Mouse (Mus musculus) kidney, adult 2 months (tissue): ENCODE data around the gene Atp2b1.

Experiments used
- CTCF ChIP-seq: fragments of 200-500 bp; conservative IDR thresholded peaks from 2 replicates; pipeline ENCODE4 v1.5.1; 2011; ENCODE audit warnings: low read depth, mild to moderate bottlenecking, control low read depth, low read length, moderate library complexity, mixed read lengths; ENCODE audit not compliant: insufficient read depth, insufficient read length
- POLR2A ChIP-seq: fragments of 200-500 bp; IDR thresholded peaks from one replicate; pipeline ENCODE4 v1.6.1; 2011; ENCODE audit warnings: low read depth, low read length, control low read depth

- TF ChIP-seq CTCF (no peak), POLR2A (no peak)
Measured at GRCm38 (mm10) chr10:98940137-98940536, 25.9 kb downstream of the Atp2b1 start.
